Mouse (Mus musculus) hindbrain, embryonic 16.5 days (tissue): ENCODE measurements at regions not wholly inside any gene's neighbourhood (a gene's known extent, or its start where the extent isn't known, plus 50 kb on each side); places are given as distances from the start of the nearest gene placed in this dataset.

Experiments used
- ATAC-seq: fragments of 200-750 bp; cut with Nextera tagmentation; 2 replicates; pipeline ENCODE4 v1.8.0; 2017; ENCODE audit warnings: moderate TSS enrichment, moderate library complexity
- H3K27ac ChIP-seq: fragments of 300-500 bp; sonication (generic); 2 replicates; pipeline ENCODE4 v1.5.1; 2014; ENCODE audit warnings: low read depth, mild to moderate bottlenecking, control low read depth, low read length, moderate library complexity
- H3K27me3 ChIP-seq: fragments of 300-500 bp; sonication (generic); replicated peaks from 2 replicates; pipeline ENCODE4 v1.6.1; 2014; ENCODE audit warnings: low read length; ENCODE audit not compliant: control insufficient read depth, insufficient read depth
- H3K36me3 ChIP-seq: fragments of 300-500 bp; sonication (generic); 2 replicates; pipeline ENCODE4 v1.6.1; 2014; ENCODE audit warnings: mild to moderate bottlenecking, low read length, moderate library complexity, mixed read lengths; ENCODE audit not compliant: control insufficient read depth, insufficient read depth
- H3K4me1 ChIP-seq: fragments of 300-500 bp; sonication (generic); 2 replicates; pipeline ENCODE4 v1.6.1; 2014; ENCODE audit warnings: low read depth, low read length; ENCODE audit not compliant: control insufficient read depth, insufficient read depth
- H3K4me2 ChIP-seq: fragments of 300-500 bp; sonication (generic); 2 replicates; pipeline ENCODE4 v1.6.1; 2014; ENCODE audit warnings: mild to moderate bottlenecking, low read length, control low read depth, moderate library complexity
- H3K4me3 ChIP-seq: fragments of 300-500 bp; sonication (generic); 2 replicates; pipeline ENCODE4 v1.5.1; 2014; ENCODE audit warnings: mild to moderate bottlenecking, low read length, control low read depth, moderate library complexity
- H3K9ac ChIP-seq: fragments of 300-500 bp; sonication (generic); 2 replicates; pipeline ENCODE4 v1.6.1; 2014; ENCODE audit warnings: low read depth, mild to moderate bottlenecking, control low read depth, low read length, moderate library complexity
- H3K9me3 ChIP-seq: fragments of 300-500 bp; sonication (generic); 2 replicates; pipeline ENCODE4 v1.6.1; 2014; ENCODE audit warnings: mild to moderate bottlenecking, low read length, moderate library complexity; ENCODE audit not compliant: control insufficient read depth
- WGBS: fragments of 180-500 bp; shearing (Covaris S2); extraction: QIAGEN DNeasy Blood & Tissue Kit; methylation state at CpG from one replicate; pipeline ENCODE4 v1.1.7; 2014; 5-methylcytosine and 5-hydroxymethylcytosine counted together

- peak overlapping the region; percentile 52 for H3K9ac ChIP-seq
- peaks cover 2% of the 10 kb centered on the region; the same call in 1 of the 2 replicates for H3K27me3 ChIP-seq
- ATAC-seq, result peak; percentile 75; the same call in 1 of the 2 replicates
- peak overlapping the region; percentile 82 for H3K4me2 ChIP-seq
- H3K27ac ChIP-seq, result no peak overlapping the region
- H3K36me3 ChIP-seq, result no peaks in the 10 kb centered on the region
- peak overlapping the region; percentile 47 for H3K4me3 ChIP-seq
- no peaks in the 10 kb centered on the region for H3K9me3 ChIP-seq
- 15% methylated on average over 4 of the region's 4 CpGs for WGBS
- H3K4me1 ChIP-seq, result peaks cover 7% of the 10 kb centered on the region
Observed at GRCm38 (mm10) chr2:57699226-57699625, 298.5 kb upstream of the Galnt5 start.

- ATAC-seq, result 0 out of 2 replicates have a peak, but pooled peaks have one; percentile 37
- Histone ChIP-seq H3K9me3 (no peaks in the 10 kb centered on the region), H3K9ac (no peak overlapping the region), H3K27ac (no peak overlapping the region), H3K27me3 (no peaks in the 10 kb centered on the region), H3K36me3 (no peaks in the 10 kb centered on the region), H3K4me2 (no peak overlapping the region), H3K4me1 (no peaks in the 10 kb centered on the region), H3K4me3 (no peak overlapping the region)
- 38% methylated on average over 10 of the region's 10 CpGs for WGBS
Observed at GRCm38 (mm10) chr2:57716754-57717510, 280.8 kb upstream of the Galnt5 start.
